16 mouse cellular contexts compared by ENCODE assay signal in the genomic region with DNA sequence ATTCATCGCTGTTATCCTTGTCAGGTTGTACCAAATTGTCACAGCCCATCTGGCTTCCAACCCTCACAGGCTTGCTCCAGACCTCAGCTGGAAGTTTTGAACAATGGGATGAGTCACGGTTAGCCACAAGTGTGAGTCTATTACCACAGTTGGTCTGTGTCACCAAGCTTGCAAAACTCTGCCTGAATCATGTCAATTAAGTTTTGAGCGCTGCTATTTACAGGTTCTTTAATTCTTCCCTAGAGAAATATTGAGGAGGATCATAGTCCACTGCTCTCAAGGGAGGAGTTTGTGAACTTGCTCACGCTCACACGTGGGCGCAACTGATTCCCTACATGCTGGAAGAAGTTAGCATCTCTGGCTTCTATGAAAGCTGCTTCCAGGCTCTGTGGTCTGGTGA.
DNase-seq lines count a peak whose midpoint lies in the region; ATAC-seq and TF ChIP-seq lines count a peak whose summit lies in the region.
"Had no signal": no experiment of that assay in that cellular context is flagged by ENCODE, and none has a peak within 500 bp of the region (broad histone marks: within the 10 kb centered on the region; RNA-seq: fewer than 3 reads in every experiment).

No protein-coding gene starts in this region.

- TF ChIP-seq CTCF in stomach, postnatal 0 days (IDR thresholded peaks at IDR 0.05; ENCODE audit: low read depth), result no peak

- H3K27me3 ChIP-seq in myocyte (ENCODE audit: control insufficient read depth, insufficient read depth, insufficient read length), result no peaks in the 10 kb centered on the region
- H3K27me3 ChIP-seq in stomach, postnatal 0 days (ENCODE audit: control insufficient read depth, insufficient read depth, low read length), result no peaks in the 10 kb centered on the region
- H3K27me3 ChIP-seq in hindbrain, embryonic 10.5 days (ENCODE audit: insufficient read depth, poor library complexity, severe bottlenecking), result no peaks in the 10 kb centered on the region
- H3K27me3 ChIP-seq: lung, embryonic 15.5 days; midbrain, embryonic 12.5 days; neural tube, embryonic 13.5 days had no signal

- no peak overlapping the region for H3K9ac ChIP-seq in stomach, postnatal 0 days (ENCODE audit: low read length)
- H3K9ac ChIP-seq: lung, embryonic 15.5 days; midbrain, embryonic 12.5 days; neural tube, embryonic 13.5 days had no signal

- no peaks in the 10 kb centered on the region for H3K79me2 ChIP-seq in myocyte (ENCODE audit: control insufficient read depth, insufficient read depth)

- no peak for TF ChIP-seq POLR2A in myocyte (IDR thresholded peaks at IDR 0.05; ENCODE audit: insufficient read length, low read depth)

- peak overlapping the region; percentile 65 for H3K4me2 ChIP-seq in myocyte (ENCODE audit: low read depth)
- no peak overlapping the region for H3K4me2 ChIP-seq in stomach, postnatal 0 days (replicated peaks; ENCODE audit: low read depth)
- H3K4me2 ChIP-seq: lung, embryonic 15.5 days; midbrain, embryonic 12.5 days; neural tube, embryonic 13.5 days had no signal

- H3K4me1 ChIP-seq in stomach, postnatal 0 days (replicated peaks; ENCODE audit: control insufficient read depth, insufficient read depth), result no peaks in the 10 kb centered on the region
- no peaks in the 10 kb centered on the region for H3K4me1 ChIP-seq in hindbrain, embryonic 10.5 days (replicated peaks)

- 73% methylated on average over 6 of the region's 6 CpGs for WGBS in stomach, postnatal 0 days
- WGBS in hindbrain, embryonic 10.5 days, result 83% methylated on average over 6 of the region's 6 CpGs

- intact Hi-C loops in heart, postnatal 36 days (cut with DNase I), result no loop called here

- H3K36me3 ChIP-seq in myocyte (ENCODE audit: control insufficient read depth, insufficient read depth), result no peaks in the 10 kb centered on the region
- no peaks in the 10 kb centered on the region for H3K36me3 ChIP-seq in stomach, postnatal 0 days (ENCODE audit: control insufficient read depth, insufficient read depth, low read length)
- no peaks in the 10 kb centered on the region for H3K36me3 ChIP-seq in hindbrain, embryonic 10.5 days
- H3K36me3 ChIP-seq: lung, embryonic 15.5 days; midbrain, embryonic 12.5 days; neural tube, embryonic 13.5 days had no signal

- H3K27ac ChIP-seq in stomach, postnatal 0 days (replicated peaks), result no peak overlapping the region
- no peak overlapping the region for H3K27ac ChIP-seq in hindbrain, embryonic 10.5 days
- H3K27ac ChIP-seq: lung, embryonic 15.5 days; midbrain, embryonic 12.5 days; neural tube, embryonic 13.5 days had no signal

- TF ChIP-seq EP300 in stomach, postnatal 0 days (optimal IDR thresholded peaks at IDR 0.05), result no peak

- no peak overlapping the region for H3ac ChIP-seq in myocyte (ENCODE audit: control insufficient read depth, insufficient read length)

- peak; percentile 27 to 45 for DNase-seq in frontal cortex, adult 2 months (ENCODE audit: extremely low spot score in 1 of 2, low spot score in 1 of 2)
- no peak for DNase-seq in frontal cortex, postnatal 25 days (ENCODE audit: low spot score in 2 of 2)
- DNase-seq in Muller cell, postnatal 12 days (ENCODE audit: inconsistent ontology term), result peak; percentile 93
- DNase-seq in fibroblast of lung, adult 2 months (ENCODE audit: low read depth), result peak; percentile 52
- no peak for DNase-seq in stomach, postnatal 0 days (ENCODE audit: low spot score)
- DNase-seq in heart, postnatal 36 days, result no peak
- DNase-seq in hindbrain, embryonic 10.5 days (ENCODE audit: low spot score), result no peak
- DNase-seq: cerebellum, adult 18-20 months; gastrocnemius, postnatal 10 days; kidney, postnatal 25 days; left cerebral cortex, postnatal 4 days; thymus, adult 18-20 months had no signal

- H3K4me3 ChIP-seq in myocyte, result no peak overlapping the region
- H3K4me3 ChIP-seq in stomach, postnatal 0 days (ENCODE audit: low read depth, low read length), result no peak overlapping the region
- no peak overlapping the region for H3K4me3 ChIP-seq in hindbrain, embryonic 10.5 days
- H3K4me3 ChIP-seq: lung, embryonic 15.5 days; midbrain, embryonic 12.5 days; neural tube, embryonic 13.5 days had no signal

- no peaks in the 10 kb centered on the region for H3K9me3 ChIP-seq in stomach, postnatal 0 days (ENCODE audit: control insufficient read depth, low read length)
- no peaks in the 10 kb centered on the region for H3K9me3 ChIP-seq in hindbrain, embryonic 10.5 days
- H3K9me3 ChIP-seq: lung, embryonic 15.5 days; midbrain, embryonic 12.5 days; neural tube, embryonic 13.5 days had no signal

- no peak for ATAC-seq in stomach, postnatal 0 days (ENCODE audit: low FRiP score, low TSS enrichment)

TF ChIP-seq in myocyte, 11 proteins besides CTCF, POLR2A, EP300 and RAD21:
- TF ChIP-seq E2F4 (IDR thresholded peaks at IDR 0.05; ENCODE audit: insufficient read depth), result no peak
- TF ChIP-seq MYOG (IDR thresholded peaks at IDR 0.05; ENCODE audit: control insufficient read depth in 1 of 3, insufficient read depth in 1 of 3, insufficient read length in 2 of 3, low read depth in 2 of 3), result no peak
- peak; percentile 96 for TF ChIP-seq CEBPB (IDR thresholded peaks at IDR 0.05; ENCODE audit: insufficient read depth, poor library complexity, severe bottlenecking)
- TF ChIP-seq POLR2AphosphoS2 (IDR thresholded peaks at IDR 0.05; ENCODE audit: insufficient read length, low read depth), result no peak
- TF ChIP-seq MAX (IDR thresholded peaks at IDR 0.05; ENCODE audit: low read depth), result no peak
- no peak for TF ChIP-seq TCF3 (IDR thresholded peaks at IDR 0.05; ENCODE audit: insufficient read length, low read depth)
- peak in 2 of 3 experiments; percentile 29 to 64 for TF ChIP-seq MYOD1 (IDR thresholded peaks at IDR 0.05; ENCODE audit: control insufficient read depth in 1 of 3, insufficient read length in 2 of 3, low read depth in 2 of 3)
- peak; percentile 23 for TF ChIP-seq TCF12 (IDR thresholded peaks at IDR 0.05; ENCODE audit: insufficient read depth, poor library complexity, severe bottlenecking)
- no peak for TF ChIP-seq REST (IDR thresholded peaks at IDR 0.05; ENCODE audit: insufficient read depth, insufficient read length)
- no peak for TF ChIP-seq USF1 (IDR thresholded peaks at IDR 0.05; ENCODE audit: low read depth)
- no peak for TF ChIP-seq SRF (IDR thresholded peaks at IDR 0.05; ENCODE audit: control insufficient read depth, insufficient read length, low read depth)

Comparison
In these comparisons a context has a peak if more than half of its experiments do, and no peak if none do; other contexts are left out.
1. DNase-seq: peak in frontal cortex, adult 2 months (2 of 2), Muller cell, postnatal 12 days (single experiment) and fibroblast of lung, adult 2 months (single experiment); none in frontal cortex, postnatal 25 days (0 of 2), stomach, postnatal 0 days (single experiment), heart, postnatal 36 days (0 of 2) and hindbrain, embryonic 10.5 days (single experiment).